Mouse (Mus musculus): Measurements from ENCODE around the gene Timm44.

- no peak for TF ChIP-seq POLR2A (IDR thresholded peaks at IDR 0.05; ENCODE audit: insufficient read length, low read depth)
- TF ChIP-seq CEBPB (IDR thresholded peaks at IDR 0.05; ENCODE audit: insufficient read depth, poor library complexity, severe bottlenecking): no peak
- no peak for TF ChIP-seq USF1 (IDR thresholded peaks at IDR 0.05; ENCODE audit: low read depth)
- no peak for TF ChIP-seq MYOG (IDR thresholded peaks at IDR 0.05; ENCODE audit: control insufficient read depth in 1 of 3, insufficient read depth in 1 of 3, insufficient read length in 2 of 3, low read depth in 2 of 3)
- no peak for TF ChIP-seq MAX (IDR thresholded peaks at IDR 0.05; ENCODE audit: low read depth)
Observed at GRCm38 (mm10) chr8:4222059-4222458, 53.7 kb downstream of the Timm44 start.

Measured in myocyte (in vitro differentiated cells).